Mouse (Mus musculus) embryonic fibroblast, embryonic 13.5 days (primary cell): Measurements from ENCODE around the gene Piwil4. TPM values are rescaled to one million over a fixed set of nuclear protein-coding genes. Genes with fewer than 3 reads are reported as not detected.
A peak's percentile ranks its signal among the peaks of the same experiment; 100 is the strongest.
"Not testable (repeated sequence)": the region's sequence is repeated elsewhere in the genome, so short reads cannot be mapped to it uniquely, and the experiment has no call there.

Experiments
- H3K27ac ChIP-seq: 2 replicates; pipeline ENCODE4 v1.5.1; 2012; ENCODE audit warnings: low read length, control low read depth, inconsistent platforms; ENCODE audit not compliant: insufficient read depth
- H3K4me1 ChIP-seq: 2 replicates; pipeline ENCODE4 v1.6.1; 2011; ENCODE audit warnings: low read length; ENCODE audit not compliant: control insufficient read depth, insufficient read depth
- H3K4me3 ChIP-seq: 2 replicates; pipeline ENCODE4 v1.5.1; 2011; ENCODE audit warnings: mild to moderate bottlenecking, control low read depth, low read length; ENCODE audit not compliant: insufficient read depth
- CTCF ChIP-seq: IDR thresholded peaks from 2 replicates; pipeline ENCODE4 v1.5.1; 2011; ENCODE audit warnings: mild to moderate bottlenecking, control low read depth, low read length, moderate library complexity, borderline replicate concordance; ENCODE audit not compliant: insufficient read depth
- POLR2A ChIP-seq: IDR thresholded peaks from 2 replicates; pipeline ENCODE4 v1.6.1; 2011; ENCODE audit warnings: low read depth, mild to moderate bottlenecking, control low read depth, low read length, moderate library complexity
- polyA plus RNA-seq: library from polyadenylated mRNA; stranded (reverse); fragments of >200 nt; gene quantifications from 2 replicates; pipeline ENCODE4 v1.2.4, GENCODE M21; 2011; ENCODE audit warnings: low read depth; ENCODE audit not compliant: missing spikeins, insufficient read length

Piwil4 gene
- polyA plus RNA-seq, 1 experiment: not detected

DNA sequence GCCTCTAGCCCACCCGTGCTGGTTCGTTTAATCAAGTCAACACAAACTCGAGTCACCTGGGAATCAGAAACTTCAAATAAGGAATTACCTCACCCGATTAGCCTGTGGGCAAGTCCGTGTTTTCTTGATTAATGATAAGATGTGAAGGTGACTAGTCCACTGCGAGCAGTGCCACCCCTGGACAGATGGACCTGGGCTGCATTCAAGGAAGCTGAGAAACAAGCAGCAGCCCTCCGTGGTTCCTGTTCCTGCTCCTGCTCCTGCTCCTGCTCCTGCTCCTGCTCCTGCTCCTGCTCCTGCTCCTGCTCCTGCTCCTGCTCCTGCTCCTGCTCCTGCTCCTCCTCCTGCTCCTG, 41.3 kb downstream of the Piwil4 start:
- TF ChIP-seq CTCF: no peak
- no peak for TF ChIP-seq POLR2A

DNA sequence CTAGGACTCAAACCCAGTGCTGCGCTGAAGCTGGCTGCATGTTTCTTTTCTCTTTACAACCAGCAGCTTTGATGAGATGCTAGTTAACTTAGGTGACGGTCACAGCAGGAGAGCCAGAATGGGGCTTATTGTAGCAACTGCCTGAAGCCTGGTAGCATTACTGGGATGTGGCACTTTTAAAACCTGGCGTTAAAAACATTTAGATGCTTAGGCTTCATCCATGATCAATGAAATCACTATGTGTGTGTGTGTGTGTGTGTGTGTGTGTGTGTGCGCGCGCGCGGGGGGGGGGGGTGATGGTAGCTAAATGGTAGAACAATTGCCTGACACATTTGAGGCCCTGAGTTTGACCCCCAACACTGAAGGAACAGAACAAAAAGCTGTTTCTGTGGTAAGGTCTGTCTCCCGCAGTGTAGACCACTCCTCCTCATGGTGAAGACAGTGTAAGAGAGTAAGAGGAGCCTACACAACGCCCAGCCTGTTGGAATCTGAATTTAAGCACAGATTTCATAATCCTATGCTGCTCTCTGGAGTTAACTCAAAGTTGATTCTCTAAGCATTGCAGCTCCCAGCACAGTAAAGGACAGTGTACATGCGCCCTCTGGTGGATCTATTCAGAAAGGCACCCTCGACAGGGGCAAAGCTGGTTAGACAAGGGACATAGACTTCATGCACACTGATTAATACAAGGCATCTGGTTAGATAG, 41.8 kb downstream of the Piwil4 start:
- no peak overlapping the region for H3K27ac ChIP-seq
- H3K4me1 ChIP-seq: no peaks in the 10 kb centered on the region
- H3K4me3 ChIP-seq: no peak overlapping the region
- TF ChIP-seq CTCF (peak; percentile 74; the same call in 1 of the 2 replicates), POLR2A (no peak)

More for the DNA sequence above, 41.3 kb downstream of the Piwil4 start:
- H3K27ac ChIP-seq: no peak overlapping the region
- no peaks in the 10 kb centered on the region for H3K4me1 ChIP-seq
- no peak overlapping the region for H3K4me3 ChIP-seq

DNA sequence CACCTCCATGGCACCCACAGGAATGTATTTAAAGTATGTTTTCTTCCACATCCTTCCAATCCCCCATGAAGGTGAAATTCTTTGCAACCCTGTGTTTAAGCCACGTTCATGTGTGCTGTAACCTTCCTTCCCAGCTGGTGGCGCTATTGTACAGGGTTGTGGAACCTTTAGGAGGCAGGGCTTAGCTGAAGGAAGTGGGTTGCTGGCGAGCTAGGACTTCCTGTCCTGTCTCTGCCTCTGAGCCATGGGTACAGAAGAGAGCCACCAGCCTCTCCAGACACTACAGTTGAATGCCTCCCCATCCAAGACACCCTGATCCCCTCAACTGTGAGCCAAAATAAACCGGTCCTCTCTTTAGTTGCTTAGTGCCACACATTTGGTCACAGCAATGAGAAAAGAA, 42.6 kb downstream of the Piwil4 start:
- TF ChIP-seq POLR2A (no peak), CTCF (no peak)
- H3K4me3 ChIP-seq: no peak overlapping the region
- H3K4me1 ChIP-seq: no peaks in the 10 kb centered on the region
- no peak overlapping the region for H3K27ac ChIP-seq

DNA sequence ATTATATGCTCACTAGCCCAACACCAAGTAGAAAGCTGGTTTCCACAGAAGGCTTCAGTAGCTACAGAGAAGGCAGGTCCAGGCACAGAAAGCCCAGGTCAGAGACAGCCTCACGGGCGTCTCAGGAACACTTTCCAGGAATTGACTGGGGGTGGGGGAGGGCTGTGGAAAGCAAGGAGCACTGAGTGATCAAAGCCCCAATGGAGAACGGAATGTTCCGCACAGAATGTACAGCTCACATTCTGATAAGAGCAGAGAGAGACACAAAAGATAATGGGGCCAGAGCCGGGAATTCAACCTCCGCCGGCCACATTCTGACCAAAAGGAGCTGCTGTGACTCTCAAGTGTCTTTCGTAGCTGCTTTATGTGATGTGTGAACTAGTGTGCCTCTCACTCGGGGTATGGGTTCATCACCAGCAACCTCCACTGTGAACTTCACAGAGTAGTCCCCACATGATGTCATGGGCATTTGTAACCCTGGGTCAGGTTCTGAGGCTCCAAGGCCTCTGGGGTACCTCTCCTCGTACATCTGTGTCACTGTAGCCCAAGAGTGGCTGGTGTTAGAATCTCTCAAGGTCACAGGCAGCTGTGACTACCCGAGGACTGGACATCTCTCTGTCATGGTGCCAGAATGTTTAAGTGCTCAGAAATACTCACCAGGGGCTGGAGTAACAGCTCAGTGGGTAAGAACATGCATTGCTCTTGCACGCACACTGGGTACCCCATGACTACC, 51.0 kb downstream of the Piwil4 start:
- no peak overlapping the region for H3K27ac ChIP-seq
- no peak overlapping the region for H3K4me3 ChIP-seq
- H3K4me1 ChIP-seq: no peaks in the 10 kb centered on the region; the same call in 1 of the 2 replicates
- TF ChIP-seq CTCF (no peak), POLR2A (no peak)

DNA sequence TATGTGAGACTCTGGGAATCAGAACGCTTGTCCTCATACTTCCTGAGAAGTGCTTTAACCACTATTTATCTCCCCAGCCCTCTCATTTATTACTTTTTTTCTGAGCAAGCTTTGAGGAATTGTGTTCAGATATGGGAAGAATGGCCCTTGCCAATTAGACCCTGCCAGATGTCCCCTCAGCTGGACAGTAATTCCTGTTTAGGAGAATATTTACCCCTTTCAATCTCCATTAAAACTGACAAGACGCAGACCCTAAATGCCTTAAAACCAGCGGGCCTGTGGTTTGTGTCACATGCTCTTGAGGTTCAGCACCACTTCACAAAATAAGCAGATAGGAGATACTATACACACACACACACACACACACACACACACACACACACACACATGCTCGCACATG, 56.2 kb downstream of the Piwil4 start:
- TF ChIP-seq POLR2A (no peak), CTCF (no peak)
- Histone ChIP-seq H3K4me1 (no peaks in the 10 kb centered on the region), H3K27ac (no peak overlapping the region), H3K4me3 (no peak overlapping the region)

DNA sequence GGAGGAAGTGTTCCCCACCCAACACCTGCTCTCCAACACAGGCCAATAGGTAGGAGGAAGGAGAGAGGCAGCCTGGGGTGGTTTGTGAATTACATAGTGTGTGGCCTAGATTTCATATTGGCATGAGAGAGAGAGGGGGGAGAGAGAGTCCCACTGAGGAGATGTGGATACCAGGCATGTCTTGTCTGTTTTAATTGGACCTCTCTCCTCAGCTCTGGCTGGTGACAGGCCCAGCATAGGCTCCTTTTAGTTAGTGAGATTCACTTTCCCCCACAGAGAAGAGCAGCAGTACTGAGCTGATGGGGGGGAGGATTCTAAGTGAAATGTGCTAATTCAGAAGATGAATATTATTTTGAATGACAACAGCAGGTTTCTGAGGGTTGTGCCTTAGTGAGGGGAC, 57.8 kb downstream of the Piwil4 start:
- H3K27ac ChIP-seq: no peak overlapping the region
- no peak for TF ChIP-seq CTCF
- no peak for TF ChIP-seq POLR2A
- H3K4me1 ChIP-seq: no peaks in the 10 kb centered on the region
- no peak overlapping the region for H3K4me3 ChIP-seq

DNA sequence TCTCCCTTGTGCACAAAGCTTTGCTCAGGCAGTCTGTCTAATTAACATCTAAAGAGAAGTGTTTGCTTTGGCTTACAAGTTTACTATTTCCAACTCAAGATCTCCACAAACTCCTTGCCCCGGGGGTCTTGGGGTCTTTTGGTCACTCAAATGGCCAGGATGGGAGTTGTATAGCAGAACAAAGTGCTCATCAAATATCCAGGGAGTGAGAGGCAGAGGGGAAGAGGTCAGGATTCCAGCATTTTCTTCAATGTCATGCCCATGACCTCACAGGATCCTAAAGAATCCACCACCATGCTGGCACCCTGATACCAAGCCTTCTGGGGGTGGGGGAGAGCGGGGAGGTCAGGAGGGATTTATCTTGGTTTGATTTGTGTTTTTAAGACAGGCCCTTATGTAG, 59.9 kb downstream of the Piwil4 start:
- no peak overlapping the region for H3K4me3 ChIP-seq
- TF ChIP-seq POLR2A: no peak
- no peak for TF ChIP-seq CTCF
- H3K4me1 ChIP-seq: peaks cover 8% of the 10 kb centered on the region
- no peak overlapping the region for H3K27ac ChIP-seq

DNA sequence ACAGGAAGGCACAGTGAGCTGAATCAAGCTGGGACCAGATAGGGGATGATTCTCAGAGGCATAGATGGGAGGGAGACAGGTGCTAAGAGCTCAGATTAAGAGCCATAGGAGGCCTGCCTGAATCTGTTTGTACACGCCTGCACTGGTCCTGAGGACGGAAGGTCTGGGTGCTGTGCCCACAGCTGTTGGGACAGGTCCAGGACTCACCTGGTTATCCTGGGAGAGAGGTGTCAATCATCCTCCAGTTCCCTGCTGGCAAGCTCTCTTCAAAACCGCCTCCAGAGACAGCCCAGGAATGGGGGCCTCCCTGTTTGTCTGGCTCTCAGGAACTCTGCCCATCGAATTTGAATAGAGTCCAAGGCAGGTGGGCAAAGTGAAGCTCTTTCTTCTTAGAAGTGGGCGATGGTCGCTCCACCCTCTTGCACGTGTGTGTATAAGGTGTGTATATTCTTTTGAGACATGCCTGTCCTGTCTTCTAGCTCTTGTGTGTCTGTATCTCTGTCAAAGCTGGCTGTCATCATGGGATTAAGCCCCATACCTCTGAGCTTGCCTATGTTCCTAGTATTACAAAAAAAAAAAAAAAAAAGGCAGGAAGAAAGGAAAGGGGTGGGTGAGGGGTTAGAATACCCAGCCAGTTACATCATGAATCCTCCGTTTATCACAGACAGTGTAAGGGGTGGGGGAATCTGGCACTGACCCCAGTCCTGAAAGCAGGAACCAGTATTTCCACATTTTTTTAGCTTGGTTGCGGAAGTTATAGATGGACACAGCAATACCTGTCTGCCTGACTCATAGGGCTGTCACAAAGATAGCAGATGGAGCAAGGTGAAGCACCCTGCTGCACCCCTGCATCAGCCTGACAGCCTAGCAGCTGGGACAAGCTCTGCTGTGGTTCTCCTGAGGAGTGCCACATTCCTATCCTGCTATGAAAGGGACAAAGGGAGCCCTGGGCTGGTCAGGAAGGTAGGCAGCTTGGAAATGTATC, 64.5 kb downstream of the Piwil4 start:
- TF ChIP-seq CTCF: no peak
- Histone ChIP-seq H3K27ac (no peak overlapping the region), H3K4me3 (no peak overlapping the region), H3K4me1 (peaks cover 10% of the 10 kb centered on the region)

DNA sequence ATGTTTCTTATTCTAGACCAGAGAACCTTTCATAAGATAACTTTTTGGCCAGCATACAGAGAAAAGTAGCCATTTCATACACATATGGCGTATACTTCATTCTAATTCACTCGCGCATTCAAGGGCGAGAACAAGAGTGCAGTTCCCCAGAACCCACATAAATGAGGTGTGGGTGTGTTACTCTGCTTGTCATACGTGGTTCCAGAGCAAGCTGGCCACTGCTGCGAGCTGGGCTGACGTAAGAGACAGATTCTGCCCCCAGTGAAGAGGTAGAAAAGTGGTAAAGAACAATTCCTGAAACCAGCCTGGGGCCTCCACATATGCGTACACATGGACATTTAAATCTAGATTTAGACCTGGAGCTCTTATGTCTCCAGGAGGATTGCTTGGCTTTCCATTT, 66.0 kb downstream of the Piwil4 start:
- Histone ChIP-seq H3K4me3 (no peak overlapping the region), H3K4me1 (peaks cover 10% of the 10 kb centered on the region), H3K27ac (no peak overlapping the region)
- TF ChIP-seq CTCF (no peak), POLR2A (no peak)

DNA sequence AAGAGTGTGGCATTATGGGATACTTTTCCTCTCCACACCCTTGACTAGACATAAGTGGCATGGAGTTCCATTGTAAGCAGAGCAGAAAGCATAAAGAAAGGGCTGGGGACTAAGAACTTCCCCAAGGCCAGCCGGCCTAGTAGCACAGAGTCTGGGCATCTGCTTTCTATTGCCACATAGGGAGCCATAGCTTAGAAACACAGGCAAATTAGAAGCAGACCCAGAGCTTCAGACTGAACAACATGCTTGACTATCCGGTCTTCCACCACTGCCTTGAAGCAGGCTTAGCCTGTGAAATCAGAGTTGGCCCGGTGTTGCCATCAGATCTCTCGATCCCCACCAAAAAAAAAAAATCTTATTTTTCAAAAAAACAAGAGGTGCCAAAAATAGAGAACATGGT, 67.4 kb downstream of the Piwil4 start:
- Histone ChIP-seq H3K4me3 (no peak overlapping the region), H3K27ac (no peak overlapping the region), H3K4me1 (peaks cover 10% of the 10 kb centered on the region)
- TF ChIP-seq CTCF (no peak), POLR2A (no peak)

DNA sequence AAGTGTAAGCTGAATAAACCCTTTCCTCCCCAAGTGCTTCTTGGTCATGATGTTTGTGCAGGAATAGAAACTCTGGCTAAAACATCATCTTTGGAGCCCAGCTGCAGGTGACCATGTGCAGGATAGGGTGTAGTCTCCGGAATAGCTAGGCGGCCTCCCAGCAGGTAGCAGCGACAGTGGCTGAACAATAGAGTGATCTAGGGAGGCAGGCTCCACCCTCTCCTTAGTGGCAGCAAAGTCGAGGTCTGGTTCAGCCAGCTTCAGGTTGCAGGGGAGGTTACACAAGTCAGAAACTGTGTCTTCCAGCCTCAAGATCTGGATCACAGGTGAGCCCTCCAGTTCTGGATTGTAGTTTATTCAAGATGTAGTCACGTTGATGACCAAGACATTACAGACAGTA, 68.6 kb downstream of the Piwil4 start:
- H3K27ac ChIP-seq, H3K4me3 ChIP-seq: not testable (repeated sequence)
- H3K4me1 ChIP-seq: peaks cover 10% of the 10 kb centered on the region
